Mouse (Mus musculus) hindbrain, embryonic 12.5 days (tissue): Measurements from ENCODE around the gene Timm8a2. TPM values are rescaled to one million over a fixed set of nuclear protein-coding genes. Genes with fewer than 3 reads are reported as not detected.

Source experiments
- ATAC-seq: fragments of 200-750 bp; cut with Nextera tagmentation; 2 replicates; pipeline ENCODE4 v1.8.0; 2017; ENCODE audit warnings: moderate TSS enrichment; ENCODE audit not compliant: low FRiP score
- H3K27ac ChIP-seq: fragments of 300-500 bp; sonication (generic); 2 replicates; pipeline ENCODE4 v1.5.1; 2016; ENCODE audit warnings: mild to moderate bottlenecking
- H3K27me3 ChIP-seq: fragments of 300-500 bp; sonication (generic); 2 replicates; pipeline ENCODE4 v1.6.1; 2016; ENCODE audit warnings: mild to moderate bottlenecking
- H3K36me3 ChIP-seq: fragments of 300-500 bp; sonication (generic); 2 replicates; pipeline ENCODE4 v1.6.1; 2016; ENCODE audit warnings: mild to moderate bottlenecking
- H3K4me1 ChIP-seq: fragments of 300-500 bp; sonication (generic); 2 replicates; pipeline ENCODE4 v1.6.1; 2016
- H3K4me2 ChIP-seq: fragments of 300-500 bp; sonication (generic); replicated peaks from 2 replicates; pipeline ENCODE4 v1.6.1; 2016; ENCODE audit warnings: mild to moderate bottlenecking
- H3K4me3 ChIP-seq: fragments of 300-500 bp; sonication (generic); 2 replicates; pipeline ENCODE4 v1.5.1; 2016; ENCODE audit warnings: mild to moderate bottlenecking
- H3K9ac ChIP-seq: fragments of 300-500 bp; sonication (generic); 2 replicates; pipeline ENCODE4 v1.6.1; 2016; ENCODE audit warnings: mild to moderate bottlenecking, moderate library complexity
- H3K9me3 ChIP-seq: fragments of 300-500 bp; sonication (generic); replicated peaks from 2 replicates; pipeline ENCODE4 v1.6.1; 2016; ENCODE audit warnings: mild to moderate bottlenecking
- WGBS: fragments of 180-500 bp; shearing (Covaris S2); methylation state at CpG from one replicate; pipeline ENCODE4 v1.1.7; 2016; 5-methylcytosine and 5-hydroxymethylcytosine counted together
- polyA plus RNA-seq: library from polyadenylated mRNA; unstranded; fragments of >200 nt; fragmentation: Nextera tagmentation; extraction: Ambion mirVana; gene quantifications from 2 replicates; pipeline ENCODE4 v1.2.1, GENCODE M21; 2016

The Timm8a2 gene
- not detected in 2 replicates for polyA plus RNA-seq

- no peaks in the 10 kb centered on the region for H3K36me3 ChIP-seq
- no peak within 1 kb of the TSS for H3K4me3 ChIP-seq
- no peak within 1 kb of the TSS for H3K27ac ChIP-seq
- no peaks in the 10 kb centered on the region for H3K4me1 ChIP-seq
- 94% methylated on average over 13 of the region's 13 CpGs for WGBS
- no peak within 1 kb of the TSS for H3K9ac ChIP-seq
- ATAC-seq: no peak
- no peaks in the 10 kb centered on the region for H3K9me3 ChIP-seq
- no peak within 1 kb of the TSS for H3K4me2 ChIP-seq
- H3K27me3 ChIP-seq: no peaks in the 10 kb centered on the region
These were observed at the start of gene Timm8a2 for GRCm38 (mm10) chr14:122034451-122034850. Gene Timm8a2 (plus strand): TSS chr14:122034674.

GRCm38 (mm10) chr14:121985477-121985876, 49.0 kb upstream of the Timm8a2 start:
- 88% methylated on average over 3 of the region's 3 CpGs for WGBS

GRCm38 (mm10) chr14:121986028-121986427, 48.4 kb upstream of the Timm8a2 start:
- Histone ChIP-seq H3K36me3 (no peaks in the 10 kb centered on the region), H3K27me3 (no peaks in the 10 kb centered on the region), H3K9ac (no peak overlapping the region), H3K4me1 (no peaks in the 10 kb centered on the region), H3K9me3 (no peaks in the 10 kb centered on the region), H3K4me3 (no peak overlapping the region), H3K4me2 (no peak overlapping the region), H3K27ac (no peak overlapping the region)
- WGBS: 82% methylated on average over 6 of the region's 6 CpGs
- ATAC-seq: no peak

More at GRCm38 (mm10) chr14:121985477-121985876, 49.0 kb upstream of the Timm8a2 start:
- H3K9ac ChIP-seq: no peak overlapping the region
- H3K27me3 ChIP-seq: no peaks in the 10 kb centered on the region
- no peaks in the 10 kb centered on the region for H3K4me1 ChIP-seq
- no peak for ATAC-seq
- H3K9me3 ChIP-seq: no peaks in the 10 kb centered on the region
- H3K4me2 ChIP-seq: no peak overlapping the region
- H3K27ac ChIP-seq: no peak overlapping the region
- H3K36me3 ChIP-seq: no peaks in the 10 kb centered on the region
- no peak overlapping the region for H3K4me3 ChIP-seq

GRCm38 (mm10) chr14:121987287-121987686, 47.2 kb upstream of the Timm8a2 start:
- Histone ChIP-seq H3K4me1 (no peaks in the 10 kb centered on the region), H3K4me2 (no peak overlapping the region), H3K9me3 (no peaks in the 10 kb centered on the region), H3K9ac (no peak overlapping the region), H3K36me3 (no peaks in the 10 kb centered on the region), H3K27ac (no peak overlapping the region), H3K27me3 (no peaks in the 10 kb centered on the region), H3K4me3 (no peak overlapping the region)
- no peak for ATAC-seq
- 89% methylated on average over 1 of the region's 1 CpGs for WGBS

GRCm38 (mm10) chr14:121987691-121988090, 46.8 kb upstream of the Timm8a2 start:
- Histone ChIP-seq H3K36me3 (no peaks in the 10 kb centered on the region), H3K4me3 (no peak overlapping the region), H3K4me2 (no peak overlapping the region), H3K9me3 (no peaks in the 10 kb centered on the region), H3K27me3 (no peaks in the 10 kb centered on the region), H3K9ac (no peak overlapping the region), H3K27ac (no peak overlapping the region), H3K4me1 (no peaks in the 10 kb centered on the region)
- ATAC-seq: no peak
- 91% methylated on average over 4 of the region's 4 CpGs for WGBS

- 94% methylated on average over 3 of the region's 3 CpGs for WGBS
- Histone ChIP-seq H3K27ac (no peak overlapping the region), H3K4me2 (no peak overlapping the region), H3K36me3 (peaks cover 3% of the 10 kb centered on the region), H3K9ac (no peak overlapping the region), H3K4me1 (no peaks in the 10 kb centered on the region), H3K4me3 (no peak overlapping the region), H3K9me3 (no peaks in the 10 kb centered on the region), H3K27me3 (no peaks in the 10 kb centered on the region)
- ATAC-seq: no peak
These were observed 45.1 kb upstream of the Timm8a2 start for GRCm38 (mm10) chr14:121989331-121989730.

GRCm38 (mm10) chr14:121989869-121990268, 44.6 kb upstream of the Timm8a2 start:
- Histone ChIP-seq H3K27me3 (no peaks in the 10 kb centered on the region), H3K36me3 (peaks cover 5% of the 10 kb centered on the region), H3K4me1 (no peaks in the 10 kb centered on the region), H3K9ac (no peak overlapping the region), H3K27ac (no peak overlapping the region), H3K9me3 (no peaks in the 10 kb centered on the region), H3K4me3 (no peak overlapping the region), H3K4me2 (no peak overlapping the region)
- no peak for ATAC-seq
- 97% methylated on average over 3 of the region's 3 CpGs for WGBS

- WGBS: 89% methylated on average over 6 of the region's 6 CpGs
- Histone ChIP-seq H3K9me3 (no peaks in the 10 kb centered on the region), H3K4me1 (no peaks in the 10 kb centered on the region), H3K36me3 (peaks cover 6% of the 10 kb centered on the region), H3K27me3 (no peaks in the 10 kb centered on the region), H3K27ac (no peak overlapping the region), H3K4me3 (no peak overlapping the region), H3K9ac (no peak overlapping the region), H3K4me2 (no peak overlapping the region)
- no peak for ATAC-seq
These were observed 43.6 kb upstream of the Timm8a2 start for GRCm38 (mm10) chr14:121990897-121991296.

- ATAC-seq: no peak
- Histone ChIP-seq H3K9me3 (no peaks in the 10 kb centered on the region), H3K4me2 (no peak overlapping the region), H3K4me1 (no peaks in the 10 kb centered on the region), H3K27me3 (no peaks in the 10 kb centered on the region), H3K36me3 (peaks cover 14% of the 10 kb centered on the region), H3K4me3 (no peak overlapping the region), H3K9ac (no peak overlapping the region), H3K27ac (no peak overlapping the region)
These were observed 42.6 kb upstream of the Timm8a2 start for GRCm38 (mm10) chr14:121991921-121992320.

- Histone ChIP-seq H3K4me1 (no peaks in the 10 kb centered on the region), H3K4me3 (no peak overlapping the region), H3K27me3 (no peaks in the 10 kb centered on the region), H3K27ac (no peak overlapping the region), H3K36me3 (peaks cover 15% of the 10 kb centered on the region), H3K9me3 (no peaks in the 10 kb centered on the region), H3K9ac (no peak overlapping the region), H3K4me2 (no peak overlapping the region)
- ATAC-seq: no peak
- WGBS: 92% methylated on average over 13 of the region's 13 CpGs
These were observed 41.8 kb upstream of the Timm8a2 start for GRCm38 (mm10) chr14:121992395-121993280.

- no peaks in the 10 kb centered on the region for H3K27me3 ChIP-seq
- H3K9ac ChIP-seq: no peak overlapping the region
These were observed 40.9 kb upstream of the Timm8a2 start for GRCm38 (mm10) chr14:121993616-121994015.

GRCm38 (mm10) chr14:121994171-121994700, 40.2 kb upstream of the Timm8a2 start:
- H3K4me3 ChIP-seq: no peak overlapping the region
- WGBS: 94% methylated on average over 17 of the region's 17 CpGs
- H3K27ac ChIP-seq: no peak overlapping the region
- no peaks in the 10 kb centered on the region for H3K4me1 ChIP-seq
- ATAC-seq: no peak
- no peaks in the 10 kb centered on the region for H3K27me3 ChIP-seq
- H3K36me3 ChIP-seq: peaks cover 15% of the 10 kb centered on the region
- H3K9me3 ChIP-seq: no peaks in the 10 kb centered on the region
- H3K4me2 ChIP-seq: no peak overlapping the region
- H3K9ac ChIP-seq: no peak overlapping the region

More at GRCm38 (mm10) chr14:121993616-121994015, 40.9 kb upstream of the Timm8a2 start:
- WGBS: 91% methylated on average over 4 of the region's 4 CpGs
- ATAC-seq: no peak
- Histone ChIP-seq H3K4me3 (no peak overlapping the region), H3K9me3 (no peaks in the 10 kb centered on the region), H3K36me3 (peaks cover 15% of the 10 kb centered on the region), H3K27ac (no peak overlapping the region), H3K4me2 (no peak overlapping the region), H3K4me1 (no peaks in the 10 kb centered on the region)
